Mouse (Mus musculus): Measurements from ENCODE around the gene Tmc6.

The Tmc6 gene

DNA sequence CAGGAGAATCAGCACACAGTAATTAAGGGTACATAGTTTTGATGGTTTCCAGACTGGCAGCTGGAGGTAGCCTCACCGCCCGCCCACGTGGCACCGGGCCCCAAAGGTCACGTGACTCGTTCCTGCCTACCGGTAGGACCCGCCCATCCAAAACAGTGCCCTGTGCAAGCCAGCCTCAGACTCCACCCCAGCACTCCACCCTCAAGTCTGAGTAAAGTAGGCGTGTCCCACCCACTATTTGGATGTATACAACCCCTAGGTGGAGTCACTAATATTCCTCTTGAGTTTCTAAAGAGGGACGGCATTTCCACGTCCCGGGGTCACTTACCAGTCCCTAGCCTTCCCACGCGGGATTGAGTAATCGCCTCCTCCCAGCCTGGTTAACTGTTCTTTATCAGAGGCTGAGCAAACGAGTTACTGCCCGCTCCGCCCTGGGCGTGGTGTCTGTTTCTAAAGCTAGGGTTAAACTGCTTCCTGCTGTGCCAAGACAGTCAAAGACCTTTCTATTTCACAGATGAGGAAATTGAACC, 1.4 kb downstream of the Tmc6 start:
- peak; percentile 94 for DNase-seq

DNA sequence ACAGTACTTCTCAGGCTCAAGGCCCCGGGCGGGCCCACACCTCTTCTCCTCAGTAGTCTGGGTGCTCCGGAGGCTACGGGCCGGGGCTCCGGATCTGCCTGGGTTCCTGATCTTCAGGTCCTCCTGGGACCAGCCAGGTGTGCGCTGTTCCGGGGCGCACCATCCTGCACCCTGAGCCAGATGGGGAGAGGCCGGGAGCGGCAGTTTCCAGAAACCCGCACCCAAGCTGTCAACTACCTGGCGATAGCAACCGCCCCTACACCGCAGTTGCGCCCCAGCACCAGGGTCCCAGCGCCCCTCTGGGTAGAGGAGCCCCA, 1.8 kb downstream of the Tmc6 start:
- no peak for DNase-seq

DNA sequence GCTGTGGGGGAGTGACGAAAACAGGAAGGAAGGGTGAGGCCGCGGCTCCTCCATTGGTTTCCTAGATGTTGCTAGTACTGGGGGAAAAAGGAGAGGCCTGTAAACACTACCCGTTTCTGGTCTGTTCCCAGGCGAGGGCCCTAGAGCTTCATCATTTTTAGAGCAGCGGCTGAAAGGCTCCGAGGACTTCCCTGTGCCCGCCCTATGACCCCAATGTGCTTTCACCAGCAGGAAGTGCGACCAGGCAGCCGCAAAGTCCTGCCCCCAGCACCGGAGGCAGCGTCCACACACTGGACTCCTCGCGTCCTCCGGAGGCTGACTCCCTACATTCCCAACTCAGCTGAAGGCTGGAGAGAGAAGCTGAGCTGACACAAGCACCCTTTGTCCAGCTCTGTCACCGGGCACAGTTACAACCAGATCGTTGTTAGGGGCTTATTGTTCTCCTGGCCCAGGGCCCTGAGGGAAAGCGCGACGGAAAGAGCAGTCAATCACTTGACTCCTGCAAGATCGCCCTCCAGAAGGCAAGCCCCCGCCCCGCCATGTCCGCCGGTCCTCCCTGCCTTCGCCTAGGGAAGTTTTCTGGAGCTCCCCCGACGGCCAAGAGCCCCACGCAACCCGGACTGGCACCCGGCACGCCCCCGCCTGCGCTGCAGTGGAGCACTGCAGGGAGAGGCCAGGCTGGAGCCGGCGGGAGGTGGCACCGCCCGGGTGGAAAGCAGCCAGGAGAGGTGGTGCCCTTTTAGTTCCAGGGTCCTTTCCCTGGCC, 2.4 kb downstream of the Tmc6 start:
- peak; percentile 87 for DNase-seq

DNA sequence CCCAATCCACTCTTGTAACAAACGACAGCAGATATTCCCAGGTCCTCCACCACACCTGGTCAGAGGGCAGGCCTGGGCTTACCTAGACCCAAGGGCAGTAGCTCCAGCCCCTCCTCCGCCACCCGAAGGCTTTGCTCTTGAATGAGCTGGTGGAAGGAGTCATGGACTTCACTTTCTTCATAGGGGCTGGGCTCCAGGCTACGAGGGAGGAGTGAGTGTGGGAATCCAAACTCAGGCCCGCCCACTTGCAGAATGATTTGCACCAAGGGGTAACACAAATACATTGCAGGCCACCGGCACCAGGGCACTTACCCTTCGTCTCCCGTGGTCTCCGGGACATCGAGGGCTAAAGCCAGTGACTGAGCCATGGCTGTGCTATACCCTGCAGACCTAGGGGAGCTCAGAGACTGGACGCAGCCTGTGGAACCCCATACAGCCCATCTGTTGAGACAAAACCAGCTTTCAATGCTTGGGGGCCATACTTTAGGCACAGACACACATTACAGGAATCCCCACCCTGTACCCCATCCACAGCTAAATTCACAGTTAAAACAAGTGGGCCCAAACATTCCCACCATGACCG, 3.1 kb downstream of the Tmc6 start:
- peak; percentile 74 for DNase-seq

DNA sequence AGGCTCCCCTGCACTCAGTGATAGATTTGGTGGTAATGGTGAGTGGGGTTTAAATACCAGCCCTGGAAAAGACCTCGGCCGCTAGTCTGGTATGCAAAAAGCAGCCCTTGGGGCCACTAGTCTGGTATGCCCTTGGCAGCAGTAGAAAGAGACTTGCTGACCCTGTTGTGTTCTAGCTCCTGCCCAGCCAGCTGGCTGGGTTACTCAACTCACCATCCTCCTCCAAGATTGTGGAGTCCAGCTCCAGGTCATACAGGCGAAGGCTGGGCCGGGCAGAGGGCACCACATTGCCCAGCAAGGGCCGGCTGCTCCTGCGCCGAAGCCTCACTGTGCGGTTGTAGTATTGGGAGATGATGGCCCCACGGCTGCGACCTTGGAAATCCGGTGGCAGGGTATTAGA, 4.0 kb downstream of the Tmc6 start:
- no peak for DNase-seq

DNA sequence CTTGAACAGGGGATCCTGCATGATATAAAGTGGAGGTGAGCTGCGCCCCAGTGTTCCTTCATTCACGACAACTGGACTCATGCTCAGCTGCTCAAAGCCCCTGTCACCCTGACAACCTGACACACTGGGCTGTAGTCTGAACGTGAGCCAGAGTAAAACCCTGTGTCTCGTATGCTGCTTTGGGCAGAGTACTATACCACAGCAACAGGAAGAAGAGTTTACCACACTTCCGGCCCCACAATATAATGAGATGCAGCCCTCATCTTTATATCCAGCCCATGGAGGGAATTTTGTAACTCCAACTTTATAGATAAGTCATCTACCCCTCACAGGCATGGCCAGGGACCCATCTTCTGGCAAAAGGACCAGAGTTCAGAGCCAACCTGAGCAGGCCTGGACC, 4.9 kb downstream of the Tmc6 start:
- DNase-seq, result no peak

DNA sequence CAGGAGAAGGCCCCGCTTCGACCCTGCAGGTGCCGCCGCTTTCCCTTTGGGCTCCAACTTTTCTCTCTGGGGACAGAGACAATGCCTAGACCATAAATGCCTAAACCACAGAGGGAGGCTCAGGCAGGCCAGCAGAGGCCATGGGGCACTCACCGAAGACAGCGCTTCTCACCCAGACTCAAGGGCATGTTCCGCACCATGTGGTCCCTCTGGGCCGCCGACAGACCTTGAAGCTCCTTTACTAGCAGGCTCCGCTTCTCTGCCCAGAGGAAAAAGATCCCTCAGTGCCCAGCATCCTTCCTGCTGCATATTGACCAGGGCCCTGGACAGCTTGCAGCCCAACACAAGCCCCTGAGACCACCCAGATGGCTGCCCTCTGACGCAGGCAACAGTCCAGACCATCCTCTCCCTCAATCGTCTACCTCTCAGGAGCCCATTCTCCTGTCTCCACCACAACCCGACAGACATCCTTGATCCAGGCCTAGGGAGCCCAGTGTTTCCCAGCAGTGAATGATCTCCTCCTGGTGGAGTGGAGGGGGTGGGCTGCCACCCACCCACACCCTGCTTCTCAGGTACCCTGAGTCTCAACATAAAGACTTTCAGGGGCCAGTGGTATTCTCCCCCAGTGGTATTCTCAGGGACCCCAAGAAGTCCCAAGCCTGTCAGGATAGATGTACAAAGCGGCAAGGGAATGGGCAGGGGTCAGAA, 5.8 kb downstream of the Tmc6 start:
- DNase-seq, result no peak

DNA sequence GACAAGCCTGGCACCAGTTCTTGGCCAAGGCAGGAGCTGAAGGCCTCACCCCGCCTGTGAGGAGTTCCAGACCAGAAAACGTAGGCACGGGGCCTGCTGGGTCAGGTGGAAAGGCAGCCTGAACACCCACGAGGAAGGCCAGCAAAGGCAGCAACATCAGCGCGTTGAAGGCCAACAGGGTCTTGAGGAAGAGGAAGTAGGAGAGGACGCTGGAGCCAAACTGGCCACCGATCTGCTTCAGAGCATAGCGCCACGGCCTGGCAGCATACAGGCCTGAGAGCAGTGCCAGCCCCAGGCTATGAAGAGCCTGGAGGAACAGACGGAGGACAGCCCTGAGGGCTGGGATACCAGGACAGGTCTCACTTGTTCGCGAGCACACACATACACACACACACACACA, 6.5 kb downstream of the Tmc6 start:
- no peak for DNase-seq

DNA sequence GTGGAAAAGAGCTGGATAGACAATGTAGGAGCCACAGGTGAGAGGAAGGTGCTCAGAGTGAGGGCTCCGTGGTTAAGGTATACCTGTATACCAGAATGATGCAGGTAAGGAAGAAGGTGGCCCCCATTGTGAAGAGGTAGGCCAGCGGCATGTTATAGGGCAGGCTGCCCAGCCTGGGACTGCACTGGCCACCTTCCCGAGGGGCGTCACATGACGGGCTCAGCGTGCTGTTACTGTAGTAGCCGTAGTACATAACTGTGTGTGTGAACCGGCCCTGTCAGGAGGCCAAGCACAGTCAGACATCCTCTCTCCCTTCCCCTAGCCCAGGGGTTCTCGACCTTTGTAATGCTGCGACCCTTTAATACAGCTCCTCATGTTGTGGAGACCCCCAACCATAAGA, 7.1 kb downstream of the Tmc6 start:
- no peak for DNase-seq

DNA sequence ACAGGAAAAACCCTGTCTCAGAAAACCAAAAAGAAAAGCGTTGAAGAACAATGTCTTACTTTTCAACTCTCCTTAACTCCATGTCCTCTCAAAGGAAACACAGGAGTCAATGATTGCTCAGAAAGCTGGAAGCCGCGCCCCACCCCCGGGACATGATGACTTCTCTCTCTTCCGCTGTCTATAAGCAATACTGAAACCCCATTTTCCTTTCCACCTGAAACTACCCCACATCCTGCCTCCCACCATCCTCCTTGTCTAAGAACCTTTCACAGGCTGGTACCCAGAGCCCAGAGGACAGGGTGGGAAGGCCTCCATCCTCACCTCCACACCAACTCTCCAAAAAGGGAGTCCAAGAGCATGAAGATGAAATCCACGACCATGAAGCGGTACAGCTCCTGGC, 9.6 kb downstream of the Tmc6 start:
- DNase-seq, result no peak

DNA sequence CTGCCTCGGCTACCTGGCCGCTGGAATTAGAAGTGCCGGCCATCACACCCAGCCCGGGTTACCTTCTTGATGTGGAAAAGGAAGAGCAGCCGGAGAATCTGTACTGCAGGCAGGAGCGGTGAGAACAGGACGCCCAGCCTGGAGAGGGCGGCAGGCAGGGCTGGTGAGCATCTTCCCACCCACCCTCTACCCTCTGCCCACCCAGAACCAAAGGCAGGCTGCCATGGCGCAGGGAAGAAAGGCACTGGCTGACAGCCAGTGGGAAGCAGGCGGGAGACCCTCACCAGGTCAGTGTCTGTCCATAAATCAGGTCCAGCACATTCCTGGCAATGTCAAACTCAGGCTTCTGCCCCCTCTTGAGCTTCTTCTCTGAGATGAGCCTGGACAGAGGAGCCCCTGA, 11.6 kb downstream of the Tmc6 start:
- DNase-seq, result no peak

DNA sequence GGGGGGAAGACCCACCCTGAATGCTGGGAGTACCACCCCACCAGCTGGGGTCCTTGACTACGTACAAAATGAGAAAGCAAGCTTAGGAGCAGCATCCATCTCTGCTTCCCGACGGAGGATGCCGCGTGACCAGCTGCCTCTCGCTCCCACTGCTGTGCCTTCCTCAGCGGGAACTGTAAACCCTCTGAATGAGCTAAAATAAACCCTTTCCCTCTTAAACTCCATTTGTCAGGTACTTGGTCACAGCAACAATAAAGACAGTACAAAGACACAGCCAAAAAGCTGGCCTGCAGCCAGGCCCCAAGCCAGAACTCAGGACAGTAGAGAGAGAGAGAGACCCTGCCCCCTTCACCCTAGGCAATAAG, 12.3 kb downstream of the Tmc6 start:
- DNase-seq, result no peak

DNA sequence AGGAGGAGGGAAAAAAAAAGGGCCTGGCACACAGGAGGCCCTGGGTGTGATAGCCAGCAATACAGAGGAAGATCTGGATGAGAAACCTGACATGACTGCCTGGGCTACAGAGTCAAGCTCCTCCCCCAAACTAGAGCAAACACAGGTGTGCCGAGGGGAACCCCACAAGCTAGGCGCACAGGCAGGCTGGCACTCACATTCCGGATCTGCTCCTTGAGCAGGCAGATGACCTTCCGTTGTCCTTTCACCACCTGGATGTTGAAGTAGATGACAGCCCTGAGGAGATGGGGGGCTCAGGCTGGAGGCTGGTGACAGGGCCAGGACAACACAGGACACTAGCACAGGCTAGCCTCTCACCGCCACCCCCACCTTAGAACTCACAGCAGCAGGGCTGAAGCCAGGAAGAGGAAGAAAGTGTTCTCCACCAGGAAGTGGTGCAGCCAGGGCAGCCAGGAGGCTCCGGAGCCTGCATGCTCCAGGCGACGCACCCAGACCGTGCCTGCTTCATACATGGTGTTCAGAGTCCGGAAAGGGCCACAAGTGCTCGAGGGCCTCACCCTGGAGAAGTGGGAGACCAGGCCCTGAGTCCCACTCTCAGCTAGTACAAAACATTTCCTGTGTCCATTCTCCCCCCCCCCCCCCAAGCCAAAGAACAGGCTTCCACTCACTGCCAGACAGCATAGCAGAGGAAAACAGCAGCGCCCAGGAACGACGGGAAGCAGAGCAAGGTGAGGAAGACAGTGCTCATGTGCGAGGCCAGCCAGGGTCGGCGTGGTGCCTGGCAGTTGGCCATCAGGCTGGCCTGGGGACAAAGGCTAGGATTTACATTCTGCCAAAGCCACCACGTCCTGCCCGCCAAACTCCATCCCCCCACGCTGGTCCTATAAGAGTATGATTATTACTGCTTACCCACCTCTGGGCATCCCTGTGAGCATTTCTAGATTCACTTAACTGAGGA, 13.0 kb downstream of the Tmc6 start:
- peak; percentile 54 for DNase-seq

DNA sequence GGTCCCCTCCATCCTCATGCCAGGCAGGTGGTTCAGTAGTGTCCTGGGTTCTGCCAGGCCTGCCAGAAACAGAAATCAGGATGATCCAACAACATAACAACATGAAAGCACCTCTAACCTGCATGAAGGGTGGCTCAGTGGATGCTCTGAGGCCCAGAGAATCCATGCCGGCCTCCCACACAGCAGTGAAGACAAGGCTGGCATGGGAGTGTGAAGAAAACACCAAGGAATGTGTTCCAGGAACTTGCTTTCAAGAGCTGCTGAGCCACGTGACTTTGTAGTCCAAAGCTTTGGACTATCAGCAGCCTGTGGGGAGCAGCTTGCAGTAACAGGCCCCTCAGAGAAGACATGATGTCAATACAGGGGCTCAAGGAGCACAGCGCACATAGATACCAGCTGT, 15.7 kb downstream of the Tmc6 start:
- no peak for DNase-seq

DNA sequence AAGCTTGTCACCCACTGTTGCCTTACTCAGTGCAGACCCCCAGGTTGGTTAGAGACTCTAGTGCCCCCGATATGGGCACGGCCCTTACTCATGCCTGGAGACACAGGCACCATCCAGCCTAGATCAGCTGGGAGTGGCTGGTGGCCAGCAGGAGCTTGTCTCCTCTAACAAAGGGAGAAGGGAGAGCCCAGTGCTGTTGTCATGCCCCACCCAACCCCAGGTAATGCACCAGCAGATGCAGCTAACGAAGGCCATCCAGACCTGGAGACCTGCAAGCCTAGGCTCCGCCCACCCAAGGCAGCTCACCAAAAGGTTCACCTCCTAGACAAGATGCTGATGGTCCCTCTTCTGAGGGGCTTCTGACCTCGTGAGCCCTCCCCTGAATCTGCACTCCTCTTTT, 16.6 kb downstream of the Tmc6 start:
- DNase-seq, result no peak

DNA sequence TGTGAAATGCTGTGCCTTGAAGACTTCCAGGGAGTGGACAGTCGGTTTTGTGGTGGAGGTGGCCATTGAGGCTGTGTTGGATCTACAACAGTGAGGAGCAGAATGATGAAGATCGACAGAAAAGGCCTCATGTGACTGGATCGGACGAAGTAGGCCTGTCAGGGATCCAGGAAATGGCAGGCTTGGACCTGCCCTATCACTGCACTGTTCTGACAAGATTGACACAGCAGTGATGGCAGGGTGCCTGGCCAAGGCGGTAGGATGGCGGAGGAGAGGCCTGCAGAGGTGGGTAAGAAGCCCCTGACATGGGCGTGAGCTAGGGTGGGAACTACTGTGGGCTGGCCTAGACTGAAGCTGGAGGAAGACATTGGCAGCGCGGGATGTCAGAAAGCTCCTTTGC, 17.7 kb downstream of the Tmc6 start:
- no peak for DNase-seq

DNA sequence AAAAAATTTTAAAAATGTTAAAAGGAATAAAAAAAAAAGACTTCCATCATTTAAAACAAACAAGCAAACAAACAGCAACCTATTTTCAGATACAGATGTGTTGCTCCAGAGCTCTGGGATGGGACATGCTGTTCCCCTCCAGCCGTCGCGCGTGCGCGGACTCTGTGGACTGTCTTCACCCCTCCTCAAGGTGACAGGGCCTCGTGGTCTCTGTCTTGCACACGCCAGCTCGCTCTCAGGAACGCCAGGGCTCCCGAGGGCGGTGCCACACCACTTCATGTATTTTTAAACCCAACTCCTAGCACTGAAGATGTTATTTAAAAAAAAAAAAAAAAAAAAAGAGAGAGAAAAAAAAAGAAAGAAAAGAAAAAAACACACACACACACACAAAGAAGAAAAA, 19.8 kb downstream of the Tmc6 start:
- DNase-seq, result no peak

DNA sequence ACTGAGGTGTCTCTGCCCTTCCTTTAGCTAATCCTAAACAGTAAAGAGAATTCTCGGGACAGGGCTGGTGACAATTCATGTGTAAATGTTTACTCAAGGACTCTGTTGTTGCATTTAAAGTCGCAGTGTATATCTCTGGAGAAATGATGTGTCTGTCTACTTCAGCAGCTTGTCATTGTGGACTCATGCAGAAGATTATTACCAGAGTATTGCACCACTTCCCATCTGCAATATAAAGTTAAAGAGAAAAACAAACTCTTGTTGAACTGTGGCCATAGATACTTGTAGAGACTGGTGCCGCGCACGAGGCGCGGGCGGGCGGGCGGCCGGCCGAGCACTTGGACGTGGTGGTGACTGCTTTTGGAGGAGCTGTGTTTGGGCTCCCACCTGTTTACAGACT, 20.2 kb downstream of the Tmc6 start:
- DNase-seq, result no peak

DNA sequence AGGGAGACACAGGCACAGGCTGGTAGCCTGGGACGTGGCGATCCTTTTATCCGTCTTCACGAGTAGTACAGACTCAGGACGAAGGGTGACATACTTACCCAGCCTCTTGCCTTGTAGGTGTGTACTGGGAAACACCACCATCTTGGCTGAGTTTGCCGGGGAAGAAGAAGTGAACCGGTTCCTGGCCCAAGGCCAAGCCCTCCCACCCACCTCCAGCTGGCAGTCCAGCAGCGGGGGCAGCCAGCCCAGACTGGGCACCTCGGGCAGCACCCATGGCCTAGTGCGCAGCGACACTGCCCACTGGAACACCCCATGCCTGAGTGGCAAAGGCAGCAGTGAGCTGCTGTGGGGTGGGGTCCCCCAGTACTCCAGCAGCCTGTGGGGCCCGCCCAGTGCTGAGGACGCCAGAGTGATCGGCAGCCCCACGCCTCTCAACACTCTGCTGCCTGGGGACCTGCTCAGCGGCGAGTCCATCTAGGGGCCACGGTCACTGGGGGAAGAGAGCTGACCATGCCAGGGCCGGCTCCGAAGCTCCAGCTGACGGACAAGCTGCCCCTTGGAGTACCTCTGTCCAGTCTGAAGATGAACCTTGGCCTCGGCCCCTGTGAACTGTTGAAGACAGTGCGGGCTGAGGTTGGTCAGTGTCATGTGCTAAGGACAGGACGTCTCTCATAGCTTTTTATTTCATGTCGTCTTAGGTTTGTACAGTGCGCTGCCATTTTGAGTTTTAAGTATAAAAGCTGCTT, 21.5 kb downstream of the Tmc6 start:
- peak; percentile 70 for DNase-seq

DNA sequence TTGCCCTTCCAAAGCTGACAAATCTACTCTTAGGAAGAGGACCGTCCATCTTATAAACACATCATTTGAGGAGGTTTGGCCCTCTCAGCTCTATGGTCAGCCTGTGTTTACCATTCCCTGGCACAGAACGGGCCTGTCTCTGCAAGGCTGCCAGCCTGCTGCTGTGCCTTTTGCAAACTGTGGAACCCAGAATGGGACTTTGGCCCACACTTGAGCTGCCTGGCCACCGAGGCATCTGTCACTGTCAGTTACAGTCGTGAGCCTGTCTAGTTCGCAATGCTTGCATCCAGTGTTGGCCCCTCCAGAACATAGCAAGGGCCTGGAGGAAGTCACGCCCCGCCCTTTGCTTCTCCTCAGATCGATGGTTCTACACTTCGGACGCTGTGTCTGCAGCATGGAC, 22.7 kb downstream of the Tmc6 start:
- DNase-seq, result no peak

DNA sequence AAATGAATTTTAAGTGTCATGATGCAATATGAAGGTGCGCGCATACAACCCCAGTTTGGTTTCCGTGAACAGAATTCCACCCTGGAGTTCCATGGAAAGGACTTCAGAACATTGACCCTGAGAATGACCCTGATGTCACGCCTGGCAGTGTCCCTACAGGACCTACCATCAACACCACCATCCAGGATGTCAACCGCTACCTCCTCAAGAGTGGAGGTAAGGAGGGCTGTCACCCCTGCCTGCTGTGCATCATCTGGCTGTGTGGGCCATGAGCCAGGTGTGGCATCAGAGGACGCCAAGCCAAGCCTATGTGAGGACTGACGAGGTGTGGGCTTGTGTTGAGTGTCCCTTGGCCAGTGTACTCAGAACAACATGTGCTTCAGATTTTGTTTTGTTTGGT, 26.1 kb downstream of the Tmc6 start:
- DNase-seq, result no peak

DNA sequence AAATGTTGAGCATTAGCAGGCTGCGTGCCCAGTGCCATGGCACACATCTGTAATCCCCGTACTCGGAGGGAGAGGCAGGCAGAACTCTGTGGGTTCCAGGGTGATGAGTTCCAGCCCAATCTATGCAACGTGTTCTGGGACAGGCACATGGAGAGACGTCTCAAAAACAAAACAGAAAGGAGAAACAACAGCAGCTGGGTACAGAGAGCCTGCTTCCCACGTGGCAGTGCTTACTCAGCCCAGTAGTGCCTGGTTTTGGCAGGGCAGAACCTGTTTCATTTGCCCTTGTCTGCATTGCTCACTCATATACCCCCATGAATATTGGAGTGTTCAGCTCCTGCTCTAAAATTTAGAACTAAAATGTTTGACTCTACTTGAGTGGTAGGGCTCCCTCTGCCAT, 30.5 kb downstream of the Tmc6 start:
- no peak for DNase-seq

DNA sequence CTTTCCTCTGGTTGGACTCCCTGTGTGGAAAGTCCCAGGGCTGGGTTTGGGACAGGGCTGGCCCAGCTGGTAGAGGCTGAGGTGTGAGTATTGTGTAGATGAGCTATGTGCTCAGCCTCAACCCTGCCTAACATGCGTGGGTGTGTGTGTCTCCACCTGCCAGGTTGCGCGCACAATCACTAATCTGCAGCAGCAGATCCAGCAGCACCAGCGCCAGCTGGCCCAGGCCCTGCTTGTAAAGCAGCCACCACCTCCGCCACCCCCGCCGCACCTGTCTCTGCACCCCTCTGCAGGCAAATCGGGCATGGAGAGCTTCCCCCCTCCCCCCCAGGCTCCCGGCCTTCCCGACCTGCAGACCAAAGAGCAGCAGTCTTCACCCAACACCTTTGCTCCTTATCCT, 32.6 kb downstream of the Tmc6 start:
- no peak for DNase-seq
